Mouse (Mus musculus): ENCODE results near the gene Baz1b. TPM values are rescaled to one million over a fixed set of nuclear protein-coding genes. Genes with fewer than 3 reads are reported as not detected.

Baz1b gene
- total RNA-seq, 2 experiments from 2014 or later, result 66.1 to 129 TPM

GRCm38 (mm10) chr5:135270361-135270760 is 83.3 kb downstream of the Baz1b start:
- no peak for ATAC-seq (ENCODE audit: poor library complexity, severe bottlenecking)

- no peak for ATAC-seq (ENCODE audit: poor library complexity, severe bottlenecking)
These were observed 84.6 kb downstream of the Baz1b start for GRCm38 (mm10) chr5:135271563-135272165.

DNA sequence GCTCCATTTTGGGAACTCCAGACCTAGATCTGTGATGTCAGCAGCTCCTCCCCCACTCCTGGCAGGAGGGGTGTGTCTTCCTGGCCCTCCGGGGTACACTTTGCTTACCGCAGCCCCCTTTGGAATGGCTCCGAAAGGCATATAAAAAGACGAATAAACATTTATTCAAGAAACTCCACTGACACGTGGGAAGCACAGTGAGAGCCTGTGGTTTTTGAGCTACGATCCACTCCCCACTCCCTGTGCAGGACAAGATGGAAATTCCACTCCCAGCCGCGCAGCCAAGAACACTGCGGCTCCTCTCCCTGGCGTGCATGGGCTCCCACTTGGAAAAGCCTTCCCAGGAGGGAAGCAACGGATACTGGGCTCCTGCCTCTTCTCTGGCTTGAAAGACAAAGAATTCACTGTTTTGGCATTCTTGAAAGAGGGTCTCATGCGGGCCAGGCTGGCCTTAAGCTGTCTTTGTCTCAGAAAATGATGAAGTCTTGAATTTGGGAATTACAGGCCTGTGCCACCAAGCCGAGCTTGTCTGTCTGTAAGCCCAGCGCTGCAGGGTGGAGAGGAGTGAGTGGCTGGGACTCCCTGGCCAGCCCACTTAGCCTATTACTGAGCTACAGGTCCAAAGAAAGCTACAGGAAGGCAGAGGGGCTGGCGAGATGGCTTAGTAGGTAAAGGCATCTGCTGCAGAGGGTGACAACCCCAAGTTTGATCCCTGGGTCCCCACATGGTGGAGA is 87.8 kb downstream of the Baz1b start:
- ATAC-seq (ENCODE audit: poor library complexity, severe bottlenecking), result no peak

- ATAC-seq (ENCODE audit: poor library complexity, severe bottlenecking), result no peak
These were observed 89.5 kb downstream of the Baz1b start for GRCm38 (mm10) chr5:135276597-135276996.

GRCm38 (mm10) chr5:135280226-135280625 is 93.2 kb downstream of the Baz1b start:
- ATAC-seq (ENCODE audit: poor library complexity, severe bottlenecking), result no peak

GRCm38 (mm10) chr5:135285211-135285610 is 98.1 kb downstream of the Baz1b start:
- no peak for ATAC-seq (ENCODE audit: poor library complexity, severe bottlenecking)

GRCm38 (mm10) chr5:135286185-135286584 is 99.1 kb downstream of the Baz1b start:
- ATAC-seq (ENCODE audit: poor library complexity, severe bottlenecking), result peak; percentile 40; the same call in 1 of the 2 replicates

- no peak for ATAC-seq (ENCODE audit: poor library complexity, severe bottlenecking)
These were observed 99.9 kb downstream of the Baz1b start for GRCm38 (mm10) chr5:135286926-135287325.

- ATAC-seq (ENCODE audit: poor library complexity, severe bottlenecking), result no peak
These were observed 103.6 kb downstream of the Baz1b start for GRCm38 (mm10) chr5:135290703-135291102.

GRCm38 (mm10) chr5:135291193-135291592 is 104.1 kb downstream of the Baz1b start:
- no peak for ATAC-seq (ENCODE audit: poor library complexity, severe bottlenecking)

- ATAC-seq (ENCODE audit: poor library complexity, severe bottlenecking), result no peak
These were observed 104.9 kb downstream of the Baz1b start for GRCm38 (mm10) chr5:135292001-135292400.

Other genes starting within 250 kb of the Baz1b start
- not detected in 2 replicates for gene Cldn4, start 240.3 kb upstream of the Baz1b start, total RNA-seq (2015)
- not detected in 2 replicates for gene Cldn4, start 240.3 kb upstream of the Baz1b start, total RNA-seq (2017)
- not detected in 2 replicates for gene Cldn3, start 201.1 kb upstream of the Baz1b start, total RNA-seq (2015)
- gene Cldn3, start 201.1 kb upstream of the Baz1b start, total RNA-seq (2017), result not detected in 2 replicates
- gene Abhd11, start 178.1 kb upstream of the Baz1b start, total RNA-seq (2015), result 52.5 and 55.0 TPM in 2 replicates
- gene Abhd11, start 178.1 kb upstream of the Baz1b start, total RNA-seq (2017), result 22.9 and 32.7 TPM in 2 replicates
- gene Stx1a, start 163.8 kb upstream of the Baz1b start, total RNA-seq (2015), result 0.09 TPM in 1 of 2 replicates, not detected in the other
- gene Stx1a, start 163.8 kb upstream of the Baz1b start, total RNA-seq (2017), result not detected in 2 replicates
- gene Dnajc30, start 123.1 kb upstream of the Baz1b start, total RNA-seq (2015), result 15.5 and 16.3 TPM in 2 replicates
- gene Dnajc30, start 123.1 kb upstream of the Baz1b start, total RNA-seq (2017), result 3.5 and 10.0 TPM in 2 replicates
- gene Bud23, start 122.3 kb upstream of the Baz1b start, total RNA-seq (2015), result 29.4 and 34.2 TPM in 2 replicates
- gene Bud23, start 122.3 kb upstream of the Baz1b start, total RNA-seq (2017), result 24.2 and 27.6 TPM in 2 replicates
- gene Vps37d, start 109.0 kb upstream of the Baz1b start, total RNA-seq (2015), result not detected in 2 replicates
- not detected in 2 replicates for gene Vps37d, start 109.0 kb upstream of the Baz1b start, total RNA-seq (2017)
- gene Mlxipl, start 97.4 kb upstream of the Baz1b start, total RNA-seq (2015), result 0.05 and 0.31 TPM in 2 replicates
- gene Mlxipl, start 97.4 kb upstream of the Baz1b start, total RNA-seq (2017), result 0.45 and 0.62 TPM in 2 replicates
- gene Tbl2, start 37.6 kb upstream of the Baz1b start, total RNA-seq (2015), result 5.5 and 5.7 TPM in 2 replicates
- 12.6 and 15.0 TPM in 2 replicates for gene Tbl2, start 37.6 kb upstream of the Baz1b start, total RNA-seq (2017)
- gene Bcl7b, start 19.0 kb upstream of the Baz1b start, total RNA-seq (2015), result 23.5 and 46.6 TPM in 2 replicates
- 27.4 and 38.8 TPM in 2 replicates for gene Bcl7b, start 19.0 kb upstream of the Baz1b start, total RNA-seq (2017)
- gene Fzd9, start 64.0 kb downstream of the Baz1b start, total RNA-seq (2015), result not detected in 2 replicates
- 0.26 TPM in 1 of 2 replicates, not detected in the other for gene Fzd9, start 64.0 kb downstream of the Baz1b start, total RNA-seq (2017)
- not detected in 2 replicates for gene Fkbp6, start 162.8 kb downstream of the Baz1b start, total RNA-seq (2015)
- not detected in 2 replicates for gene Fkbp6, start 162.8 kb downstream of the Baz1b start, total RNA-seq (2017)
- not detected in 2 replicates for gene Trim50, start 166.0 kb downstream of the Baz1b start, total RNA-seq (2015)
- not detected in 2 replicates for gene Trim50, start 166.0 kb downstream of the Baz1b start, total RNA-seq (2017)
- gene Nsun5, start 182.7 kb downstream of the Baz1b start, total RNA-seq (2015), result 7.0 and 7.4 TPM in 2 replicates
- 10.2 and 11.9 TPM in 2 replicates for gene Nsun5, start 182.7 kb downstream of the Baz1b start, total RNA-seq (2017)
- 35.4 and 37.3 TPM in 2 replicates for gene Pom121, start 207.3 kb downstream of the Baz1b start, total RNA-seq (2015)
- gene Pom121, start 207.3 kb downstream of the Baz1b start, total RNA-seq (2017), result 5.2 and 7.4 TPM in 2 replicates